Mouse (Mus musculus) lung, embryonic 16.5 days (tissue): ENCODE measurements at regions not wholly inside any gene's neighbourhood (a gene's known extent, or its start where the extent isn't known, plus 50 kb on each side); places are given as distances from the start of the nearest gene placed in this dataset.

Experiments
- ATAC-seq: fragments of 200-750 bp; cut with Nextera tagmentation; 2 replicates; pipeline ENCODE4 v1.8.0; 2017; ENCODE audit warnings: low read depth, mild to moderate bottlenecking, moderate library complexity
- H3K27ac ChIP-seq: fragments of 300-500 bp; sonication (generic); 2 replicates; pipeline ENCODE4 v1.5.1; 2014; ENCODE audit warnings: mild to moderate bottlenecking, control low read depth, low read length
- H3K27me3 ChIP-seq: fragments of 300-500 bp; sonication (generic); 2 replicates; pipeline ENCODE4 v1.6.1; 2014; ENCODE audit warnings: low read depth, low read length, mixed read lengths; ENCODE audit not compliant: control insufficient read depth, insufficient read depth
- H3K36me3 ChIP-seq: fragments of 300-500 bp; sonication (generic); 2 replicates; pipeline ENCODE4 v1.6.1; 2014; ENCODE audit warnings: low read length; ENCODE audit not compliant: control insufficient read depth, insufficient read depth
- H3K4me1 ChIP-seq: fragments of 300-500 bp; sonication (generic); replicated peaks from 2 replicates; pipeline ENCODE4 v1.6.1; 2014; ENCODE audit warnings: low read length, mixed read lengths; ENCODE audit not compliant: control insufficient read depth, insufficient read depth
- H3K4me2 ChIP-seq: fragments of 300-500 bp; sonication (generic); 2 replicates; pipeline ENCODE4 v1.6.1; 2014; ENCODE audit warnings: low read depth, low read length, control low read depth
- H3K4me3 ChIP-seq: fragments of 300-500 bp; sonication (generic); 2 replicates; pipeline ENCODE4 v1.5.1; 2014; ENCODE audit warnings: mild to moderate bottlenecking, low read length, control low read depth
- H3K9ac ChIP-seq: fragments of 300-500 bp; sonication (generic); 2 replicates; pipeline ENCODE4 v1.6.1; 2014; ENCODE audit warnings: low read length, control low read depth
- H3K9me3 ChIP-seq: fragments of 300-500 bp; sonication (generic); 2 replicates; pipeline ENCODE4 v1.6.1; 2016; ENCODE audit warnings: low read length; ENCODE audit not compliant: control insufficient read depth
- WGBS: fragments of 180-500 bp; shearing (Covaris S2); extraction: QIAGEN DNeasy Blood & Tissue Kit; methylation state at CpG from one replicate; pipeline ENCODE4 v1.1.7; 2014; 5-methylcytosine and 5-hydroxymethylcytosine counted together

DNA sequence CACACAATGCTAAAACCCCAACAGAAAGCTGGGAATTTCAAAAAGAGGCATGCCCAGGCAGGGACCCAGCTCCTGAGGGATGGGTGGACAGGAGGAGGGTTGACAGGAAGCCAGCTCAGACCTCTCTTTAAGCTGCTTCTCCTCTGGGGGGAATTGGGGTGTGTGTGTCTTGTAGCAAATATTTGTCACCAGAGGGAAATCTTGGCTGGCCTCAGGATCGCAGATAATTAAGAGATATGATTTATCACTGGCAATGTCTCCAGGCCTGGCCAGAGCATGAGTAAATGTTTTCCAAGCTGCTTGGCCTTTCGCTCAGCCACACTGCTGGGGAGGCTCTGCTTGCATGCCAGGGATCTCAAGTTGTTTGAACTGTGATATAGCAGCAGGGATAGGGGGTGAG lies 189.6 kb upstream of the Klf4 start:
- no peaks in the 10 kb centered on the region for H3K9me3 ChIP-seq
- 8% methylated on average over 2 of the region's 2 CpGs for WGBS
- H3K9ac ChIP-seq: no peak overlapping the region
- peak; percentile 88 for ATAC-seq
- peaks cover 9% of the 10 kb centered on the region; the same call in 1 of the 2 replicates for H3K27me3 ChIP-seq
- no peaks in the 10 kb centered on the region for H3K36me3 ChIP-seq
- peaks cover 18% of the 10 kb centered on the region for H3K4me1 ChIP-seq
- H3K27ac ChIP-seq: peak overlapping the region; percentile 71
- H3K4me2 ChIP-seq: no peak overlapping the region
- no peak overlapping the region for H3K4me3 ChIP-seq

DNA sequence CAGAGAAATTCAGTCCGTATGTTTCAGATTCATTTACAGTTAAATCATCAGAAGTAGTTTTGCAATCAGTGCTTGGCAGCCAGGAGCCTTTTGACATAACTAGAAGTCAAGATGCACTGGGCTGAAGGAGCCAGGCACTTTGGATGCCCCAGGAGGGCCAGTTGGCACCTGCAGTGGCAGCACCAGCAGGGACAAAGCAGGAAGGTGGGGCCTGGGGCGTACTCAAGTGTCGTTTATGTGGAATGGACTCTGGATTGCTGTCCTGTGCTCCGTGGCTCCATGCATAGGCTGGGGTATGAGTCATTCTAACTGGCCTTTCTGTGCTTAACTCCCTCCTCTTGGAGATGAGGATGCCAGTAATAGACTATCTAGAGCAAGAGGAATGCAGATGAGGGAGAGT lies 186.2 kb upstream of the Klf4 start:
- H3K4me1 ChIP-seq: peaks cover 23% of the 10 kb centered on the region
- H3K36me3 ChIP-seq: no peaks in the 10 kb centered on the region
- no peak overlapping the region for H3K27ac ChIP-seq
- H3K4me2 ChIP-seq: no peak overlapping the region
- no peak for ATAC-seq
- peaks cover 3% of the 10 kb centered on the region; the same call in 1 of the 2 replicates for H3K27me3 ChIP-seq
- H3K4me3 ChIP-seq: no peak overlapping the region
- 52% methylated on average over 4 of the region's 4 CpGs for WGBS
- H3K9ac ChIP-seq: no peak overlapping the region
- no peaks in the 10 kb centered on the region for H3K9me3 ChIP-seq

DNA sequence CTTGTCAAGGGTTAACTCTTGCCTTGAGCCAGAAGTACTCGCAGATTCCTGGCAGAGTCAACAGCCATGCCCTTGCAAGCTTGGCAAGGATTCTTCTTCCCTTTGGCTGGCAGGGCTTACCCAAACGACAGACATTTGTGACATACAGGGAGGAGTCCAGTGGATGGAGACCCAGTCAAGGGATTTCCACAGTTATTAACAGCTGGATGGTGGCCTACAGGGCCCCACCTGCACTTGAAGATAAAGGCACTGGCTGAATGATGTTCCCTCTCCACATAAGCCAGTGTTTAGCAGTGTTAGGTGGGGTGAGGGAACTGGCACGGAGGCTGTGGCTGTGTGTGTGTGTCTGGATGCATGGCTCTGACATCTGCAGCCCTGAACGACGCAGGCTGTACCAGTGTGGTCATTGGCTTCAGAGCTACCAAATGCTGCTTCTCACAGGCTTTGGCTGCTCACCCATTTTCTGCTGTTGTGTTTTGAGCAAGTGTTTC lies 183.9 kb upstream of the Klf4 start:
- Histone ChIP-seq H3K9ac (no peak overlapping the region), H3K4me2 (no peak overlapping the region), H3K4me3 (no peak overlapping the region), H3K36me3 (no peaks in the 10 kb centered on the region), H3K27me3 (peaks cover 3% of the 10 kb centered on the region; the same call in 1 of the 2 replicates), H3K9me3 (no peaks in the 10 kb centered on the region), H3K4me1 (peaks cover 15% of the 10 kb centered on the region), H3K27ac (no peak overlapping the region)
- no peak for ATAC-seq
- 47% methylated on average over 5 of the region's 5 CpGs for WGBS

DNA sequence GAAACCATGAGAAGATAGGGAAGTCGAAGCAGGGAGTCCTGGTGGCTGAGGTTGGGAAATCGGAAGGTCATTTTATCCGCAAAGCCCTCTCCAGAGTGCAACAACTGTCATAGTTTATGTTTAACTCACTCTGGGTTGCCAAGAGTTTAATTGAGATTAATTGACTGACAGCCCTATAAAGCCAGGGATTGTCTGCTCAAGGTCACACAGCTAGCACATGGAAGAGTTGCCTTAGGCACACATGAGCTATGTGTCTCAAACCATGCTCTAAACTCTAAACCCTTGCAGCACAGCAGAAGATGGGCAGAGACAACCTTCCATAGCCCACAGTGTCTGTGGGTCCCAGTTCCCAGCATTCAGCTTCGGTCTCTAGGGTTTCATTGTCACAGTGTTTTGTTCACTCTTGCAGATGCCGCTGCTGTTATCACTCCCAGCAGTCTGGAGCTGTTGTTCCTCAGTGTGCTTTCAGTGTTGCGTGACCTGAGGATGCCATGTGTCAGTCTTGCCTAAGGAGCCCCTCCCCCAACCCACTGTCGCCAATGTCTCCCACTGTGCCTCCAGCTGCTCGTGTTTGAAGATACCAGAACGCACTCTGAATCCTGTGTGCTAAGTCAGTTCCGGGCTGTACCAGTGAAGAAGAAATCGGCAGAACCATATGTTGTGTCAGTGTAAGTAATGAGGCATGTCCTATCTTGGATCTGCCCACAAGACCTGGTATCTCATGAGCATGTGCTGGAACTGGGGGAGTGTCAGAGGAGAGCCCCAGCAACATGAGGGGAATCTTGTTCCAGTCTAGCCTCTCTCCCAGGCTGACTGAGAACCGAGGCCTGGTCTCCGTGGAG lies 179.5 kb upstream of the Klf4 start:
- Histone ChIP-seq H3K9ac (no peak overlapping the region), H3K36me3 (no peaks in the 10 kb centered on the region), H3K9me3 (no peaks in the 10 kb centered on the region), H3K4me3 (no peak overlapping the region), H3K4me1 (peaks cover 15% of the 10 kb centered on the region), H3K27ac (no peak overlapping the region), H3K4me2 (no peak overlapping the region), H3K27me3 (no peaks in the 10 kb centered on the region; the same call in 1 of the 2 replicates)
- ATAC-seq: peak; percentile 89
- WGBS: 42% methylated on average over 13 of the region's 13 CpGs

DNA sequence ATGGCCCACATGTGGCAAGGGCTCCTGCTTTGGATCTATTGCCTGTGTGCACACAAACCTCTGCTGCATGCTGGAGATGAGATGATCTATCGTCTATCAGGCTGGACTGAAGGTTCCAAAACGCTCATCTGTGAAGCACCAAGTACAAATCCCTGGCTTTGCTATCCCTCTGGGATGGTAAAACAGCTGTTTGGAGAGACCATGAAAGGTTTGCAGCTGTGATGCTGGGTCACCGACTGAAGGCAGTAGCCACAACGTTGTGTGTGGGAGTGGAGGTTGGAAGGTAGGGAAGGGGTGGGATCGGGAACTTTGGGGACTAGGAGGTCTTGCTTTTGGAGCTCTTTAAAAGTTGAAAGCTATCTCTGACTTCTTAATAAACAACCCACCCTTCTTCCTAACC lies 178.2 kb upstream of the Klf4 start:
- peaks cover 10% of the 10 kb centered on the region for H3K4me1 ChIP-seq
- H3K27me3 ChIP-seq: no peaks in the 10 kb centered on the region; the same call in 1 of the 2 replicates
- H3K27ac ChIP-seq: no peak overlapping the region
- no peak overlapping the region for H3K9ac ChIP-seq
- no peak overlapping the region for H3K4me3 ChIP-seq
- no peaks in the 10 kb centered on the region for H3K36me3 ChIP-seq
- 78% methylated on average over 5 of the region's 5 CpGs for WGBS
- H3K4me2 ChIP-seq: no peak overlapping the region
- no peak for ATAC-seq
- no peaks in the 10 kb centered on the region for H3K9me3 ChIP-seq

DNA sequence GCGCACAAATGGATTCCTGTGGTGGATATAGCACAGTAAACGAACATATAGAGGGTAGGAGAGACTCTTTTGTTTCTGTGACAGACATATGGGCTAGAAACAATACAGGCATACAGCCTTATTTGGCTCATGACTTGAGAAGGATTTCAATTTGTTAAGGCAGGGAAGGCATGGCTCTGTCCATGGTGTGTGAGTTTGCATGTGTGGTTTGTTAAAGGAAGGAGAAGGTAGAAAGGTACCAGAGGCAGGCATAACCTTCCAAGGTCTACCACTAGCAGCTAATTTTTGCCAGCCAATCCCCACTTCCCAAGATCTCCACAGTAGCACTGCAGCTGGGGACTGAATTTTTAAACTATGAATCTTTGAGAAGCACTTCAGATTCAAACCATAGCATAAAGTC lies 176.5 kb upstream of the Klf4 start:
- Histone ChIP-seq H3K27ac (no peak overlapping the region), H3K4me1 (peaks cover 10% of the 10 kb centered on the region), H3K36me3 (no peaks in the 10 kb centered on the region), H3K27me3 (no peaks in the 10 kb centered on the region; the same call in 1 of the 2 replicates), H3K4me2 (no peak overlapping the region), H3K4me3 (no peak overlapping the region), H3K9ac (no peak overlapping the region), H3K9me3 (no peaks in the 10 kb centered on the region)
- WGBS: 77% methylated on average over 2 of the region's 2 CpGs
- ATAC-seq: no peak

DNA sequence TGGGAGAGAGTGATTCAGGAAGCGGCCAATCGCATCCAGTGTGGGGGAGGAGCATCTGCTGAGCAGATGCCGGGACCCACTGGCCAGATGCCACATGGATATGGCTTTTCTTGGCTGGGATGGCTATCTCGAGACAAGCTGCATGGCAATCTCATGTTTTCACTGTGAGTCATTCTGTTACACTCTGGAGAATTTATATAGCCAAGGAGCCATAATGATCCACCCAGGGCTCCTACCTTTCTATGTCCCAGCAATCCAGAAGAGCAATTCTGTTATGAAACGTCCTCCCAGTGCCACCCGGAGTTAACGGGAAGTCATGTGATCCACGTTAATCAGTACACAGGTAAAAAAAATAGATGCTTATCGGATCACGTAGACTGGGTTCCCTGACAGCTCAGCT lies 175.7 kb upstream of the Klf4 start:
- H3K4me1 ChIP-seq: peaks cover 10% of the 10 kb centered on the region
- no peaks in the 10 kb centered on the region for H3K36me3 ChIP-seq
- H3K27ac ChIP-seq: no peak overlapping the region
- H3K27me3 ChIP-seq: no peaks in the 10 kb centered on the region; the same call in 1 of the 2 replicates
- ATAC-seq: no peak
- WGBS: 80% methylated on average over 10 of the region's 10 CpGs
- no peak overlapping the region for H3K9ac ChIP-seq
- no peaks in the 10 kb centered on the region for H3K9me3 ChIP-seq
- H3K4me3 ChIP-seq: no peak overlapping the region
- H3K4me2 ChIP-seq: no peak overlapping the region

DNA sequence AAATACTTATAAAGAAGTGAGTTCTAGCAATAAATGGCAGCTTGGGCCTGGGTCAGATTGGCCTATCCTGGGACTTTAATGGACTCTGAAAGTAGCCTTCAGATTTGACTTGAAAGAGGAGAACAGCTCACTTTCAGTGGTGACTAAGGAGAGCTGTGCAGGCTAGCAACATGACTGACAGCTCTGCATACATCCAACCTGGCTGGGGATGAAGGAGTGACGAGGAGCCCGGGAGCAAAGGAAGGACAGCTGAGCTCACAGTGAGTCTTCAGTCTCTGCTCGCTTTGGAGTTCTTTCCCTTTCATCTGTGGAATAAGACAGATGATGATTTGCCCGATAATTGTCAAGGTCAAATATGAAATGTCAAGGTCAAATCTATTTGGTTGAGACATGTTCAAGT lies 172.7 kb upstream of the Klf4 start:
- Histone ChIP-seq H3K4me2 (no peak overlapping the region), H3K9me3 (no peaks in the 10 kb centered on the region), H3K27ac (no peak overlapping the region), H3K27me3 (no peaks in the 10 kb centered on the region; the same call in 1 of the 2 replicates), H3K9ac (no peak overlapping the region), H3K4me3 (no peak overlapping the region), H3K4me1 (no peaks in the 10 kb centered on the region), H3K36me3 (no peaks in the 10 kb centered on the region)
- 57% methylated on average over 4 of the region's 4 CpGs for WGBS
- ATAC-seq: no peak

DNA sequence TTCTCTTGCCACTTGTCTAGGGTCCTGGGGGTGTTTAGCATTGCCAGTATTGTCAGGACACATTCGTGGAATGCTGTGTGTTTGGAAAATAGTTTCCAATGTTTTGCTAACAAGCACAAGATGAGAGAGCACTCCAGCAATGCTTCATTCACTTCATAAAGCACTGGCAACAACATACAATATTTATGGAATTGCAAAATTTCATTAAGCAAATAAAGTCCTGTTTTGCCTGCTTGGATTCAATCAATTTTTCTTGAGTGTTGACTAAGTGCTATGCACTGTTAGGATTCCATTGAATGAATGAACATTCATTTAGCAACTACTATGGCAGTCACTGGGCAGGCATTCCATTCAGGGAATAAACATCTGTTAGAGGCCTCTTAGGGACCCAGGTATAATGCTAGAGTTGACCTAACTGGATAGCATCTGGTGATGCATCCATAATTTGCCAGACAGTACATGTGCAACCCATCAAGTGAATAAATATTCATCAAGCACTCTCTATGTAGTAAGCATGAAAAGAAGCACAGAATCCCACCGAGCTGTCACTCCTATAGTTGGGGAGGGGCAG lies 171.2 kb upstream of the Klf4 start:
- no peak for ATAC-seq
- H3K27me3 ChIP-seq: no peaks in the 10 kb centered on the region
- no peaks in the 10 kb centered on the region for H3K4me1 ChIP-seq
- no peak overlapping the region for H3K27ac ChIP-seq
- H3K36me3 ChIP-seq: no peaks in the 10 kb centered on the region
- 60% methylated on average over 2 of the region's 2 CpGs for WGBS
- no peak overlapping the region for H3K9ac ChIP-seq
- H3K9me3 ChIP-seq: no peaks in the 10 kb centered on the region
- H3K4me2 ChIP-seq: no peak overlapping the region
- H3K4me3 ChIP-seq: no peak overlapping the region
